ENCODE assay signal across 8 mouse cellular contexts in the genomic region with DNA sequence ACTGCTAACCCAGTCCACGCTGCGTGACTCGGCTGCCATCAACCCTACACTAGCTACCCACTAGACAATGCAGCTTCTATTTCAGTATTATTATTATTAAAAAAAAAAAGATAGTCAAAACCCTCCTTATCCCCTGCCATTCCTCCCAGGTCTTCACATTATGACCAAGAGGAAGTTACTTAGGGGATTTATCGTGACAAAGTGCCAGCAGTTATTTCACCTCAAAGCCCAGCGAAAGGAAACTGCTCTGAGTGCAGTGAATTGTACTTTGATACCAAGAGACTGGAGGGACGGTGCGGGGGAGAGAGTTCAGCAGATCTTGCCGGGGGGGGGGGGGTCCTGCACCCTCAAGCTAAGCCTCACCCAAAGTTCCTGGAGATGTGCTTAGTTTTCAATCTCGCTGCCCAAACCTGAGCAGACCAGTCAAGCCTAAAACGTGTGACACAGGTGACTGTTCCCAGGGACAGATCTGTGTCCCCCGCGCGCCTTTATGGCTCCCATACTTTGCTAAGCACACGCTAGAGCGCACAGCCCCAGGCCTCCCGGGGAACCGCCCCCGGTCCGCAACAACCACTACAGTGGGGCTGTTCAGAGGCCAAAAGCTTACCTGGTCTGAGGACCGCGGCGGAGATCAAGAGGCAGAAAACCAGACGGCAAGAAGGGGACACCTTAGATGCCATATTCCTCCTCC. TPM values are rescaled to one million over a fixed set of nuclear protein-coding genes. Genes with fewer than 3 reads are reported as not detected.
DNase-seq lines count a peak whose midpoint lies in the region; ATAC-seq and TF ChIP-seq lines count a peak whose summit lies in the region.

No protein-coding gene starts in this region.

- peak overlapping the region; percentile 75; the same call in 1 of the 2 replicates for H3K27ac ChIP-seq in forebrain, embryonic 16.5 days (ENCODE audit: low read length)
- H3K27ac ChIP-seq in kidney, postnatal 0 days, result peak overlapping the region; percentile 76
- H3K27ac ChIP-seq in stomach, postnatal 0 days (replicated peaks), result peak overlapping the region; percentile 74

- DNase-seq in adrenal gland, adult (ENCODE audit: inconsistent age in 2 of 2, low spot score in 1 of 2), result peak; percentile 20 to 57
- no peak for DNase-seq in adrenal gland, postnatal 4 days (ENCODE audit: low spot score in 2 of 2)
- DNase-seq in right cerebral cortex, adult 18-20 months, result peak; percentile 21
- DNase-seq in right cerebral cortex, postnatal 25 days, result no peak
- peak; percentile 62 for DNase-seq in kidney, postnatal 0 days (ENCODE audit: low spot score)
- DNase-seq in mesoderm, embryonic 11.5 days (ENCODE audit: low read depth, low spot score), result peak; percentile 11
- DNase-seq in stomach, postnatal 0 days (ENCODE audit: low spot score), result peak; percentile 60

- H3K4me3 ChIP-seq in forebrain, embryonic 16.5 days (replicated peaks; ENCODE audit: low read length), result peak overlapping the region; percentile 61
- peak overlapping the region; percentile 81 for H3K4me3 ChIP-seq in kidney, postnatal 0 days (replicated peaks; ENCODE audit: low read depth, low read length)
- peak overlapping the region; percentile 72 for H3K4me3 ChIP-seq in stomach, postnatal 0 days (ENCODE audit: low read depth, low read length)

- H3K4me2 ChIP-seq in forebrain, embryonic 16.5 days (ENCODE audit: low read length), result peak overlapping the region; percentile 60
- peak overlapping the region; percentile 90 for H3K4me2 ChIP-seq in kidney, postnatal 0 days (ENCODE audit: low read length)
- H3K4me2 ChIP-seq in stomach, postnatal 0 days (replicated peaks; ENCODE audit: low read depth), result peak overlapping the region; percentile 80

- peaks cover 27% of the 10 kb centered on the region for H3K4me1 ChIP-seq in forebrain, embryonic 16.5 days (replicated peaks; ENCODE audit: control insufficient read depth, insufficient read depth, low read length)
- H3K4me1 ChIP-seq in kidney, postnatal 0 days (replicated peaks; ENCODE audit: insufficient read depth, low read length), result no peaks in the 10 kb centered on the region
- H3K4me1 ChIP-seq in stomach, postnatal 0 days (replicated peaks; ENCODE audit: control insufficient read depth, insufficient read depth), result no peaks in the 10 kb centered on the region

- TF ChIP-seq CTCF in kidney, postnatal 0 days (IDR thresholded peaks at IDR 0.05; ENCODE audit: low read depth), result no peak
- no peak for TF ChIP-seq CTCF in stomach, postnatal 0 days (IDR thresholded peaks at IDR 0.05; ENCODE audit: low read depth)

- no peaks in the 10 kb centered on the region for H3K27me3 ChIP-seq in forebrain, embryonic 16.5 days (replicated peaks; ENCODE audit: control insufficient read depth, insufficient read depth, low read length)
- no peaks in the 10 kb centered on the region for H3K27me3 ChIP-seq in kidney, postnatal 0 days (ENCODE audit: insufficient read depth, low read length)
- H3K27me3 ChIP-seq in stomach, postnatal 0 days (ENCODE audit: control insufficient read depth, insufficient read depth, low read length), result no peaks in the 10 kb centered on the region

- no peak for ATAC-seq in forebrain, embryonic 16.5 days
- peak; percentile 5; the same call in 1 of the 2 replicates for ATAC-seq in kidney, postnatal 0 days (replicated peaks; ENCODE audit: low FRiP score, low read depth)
- 0 out of 2 replicates have a peak, but pooled peaks have one; percentile 8 for ATAC-seq in stomach, postnatal 0 days (ENCODE audit: low FRiP score, low TSS enrichment)

- under 1% methylated on average over 23 of the region's 23 CpGs for WGBS in forebrain, embryonic 16.5 days
- WGBS in kidney, postnatal 0 days, result under 1% methylated on average over 23 of the region's 23 CpGs
- WGBS in stomach, postnatal 0 days, result under 1% methylated on average over 23 of the region's 23 CpGs

- no peaks in the 10 kb centered on the region for H3K9me3 ChIP-seq in forebrain, embryonic 16.5 days (ENCODE audit: control insufficient read depth, low read length)
- H3K9me3 ChIP-seq in kidney, postnatal 0 days (replicated peaks; ENCODE audit: low read length), result no peaks in the 10 kb centered on the region
- H3K9me3 ChIP-seq in stomach, postnatal 0 days (ENCODE audit: control insufficient read depth, low read length), result no peaks in the 10 kb centered on the region

- peak overlapping the region; percentile 65 for H3K9ac ChIP-seq in forebrain, embryonic 16.5 days (replicated peaks; ENCODE audit: low read depth, low read length)
- peak overlapping the region; percentile 63 for H3K9ac ChIP-seq in kidney, postnatal 0 days (ENCODE audit: low read depth, low read length)
- H3K9ac ChIP-seq in stomach, postnatal 0 days (ENCODE audit: low read length), result peak overlapping the region; percentile 71

- TF ChIP-seq EP300 in stomach, postnatal 0 days (optimal IDR thresholded peaks at IDR 0.05), result no peak

- no peaks in the 10 kb centered on the region for H3K36me3 ChIP-seq in forebrain, embryonic 16.5 days (ENCODE audit: control insufficient read depth, insufficient read depth)
- H3K36me3 ChIP-seq in kidney, postnatal 0 days (ENCODE audit: insufficient read depth, low read length), result no peaks in the 10 kb centered on the region
- no peaks in the 10 kb centered on the region for H3K36me3 ChIP-seq in stomach, postnatal 0 days (ENCODE audit: control insufficient read depth, insufficient read depth, low read length)

RNA-seq across cellular contexts. Expression of a gene that starts 1.9 kb away (rescaled TPM):
- 100 to 1,000 TPM; 103 to 129 TPM for total RNA-seq in adrenal gland, postnatal 4 days (2021)
- polyA plus RNA-seq in forebrain, embryonic 16.5 days (2015; fragmentation: Nextera tagmentation; extraction: Ambion mirVana), result 28.6 and 32.4 TPM in 2 replicates
- polyA plus RNA-seq in kidney, postnatal 0 days (2015; fragmentation: Nextera tagmentation; extraction: Ambion mirVana), result 57.7 and 61.7 TPM in 2 replicates
- 19.7 and 20.4 TPM in 2 replicates for polyA plus RNA-seq in stomach, postnatal 0 days (2015; fragmentation: Nextera tagmentation; extraction: Ambion mirVana)

Comparison
In these comparisons a context has a peak if more than half of its experiments do, and no peak if none do; other contexts are left out.
1. DNase-seq: peak in adrenal gland, adult (2 of 2), right cerebral cortex, adult 18-20 months (single experiment), kidney, postnatal 0 days (single experiment), mesoderm, embryonic 11.5 days (single experiment) and stomach, postnatal 0 days (single experiment); none in adrenal gland, postnatal 4 days (0 of 2) and right cerebral cortex, postnatal 25 days (single experiment).
2. Peak in every context shown above with its lines, with median percentiles within 50 percentile points of each other: H3K27ac ChIP-seq, H3K4me2 ChIP-seq, H3K4me3 ChIP-seq and H3K9ac ChIP-seq.